Mouse (Mus musculus): Measurements from ENCODE around the gene Duox1.
A peak's percentile ranks its signal among the peaks of the same experiment; 100 is the strongest.

The Duox1 gene

DNA sequence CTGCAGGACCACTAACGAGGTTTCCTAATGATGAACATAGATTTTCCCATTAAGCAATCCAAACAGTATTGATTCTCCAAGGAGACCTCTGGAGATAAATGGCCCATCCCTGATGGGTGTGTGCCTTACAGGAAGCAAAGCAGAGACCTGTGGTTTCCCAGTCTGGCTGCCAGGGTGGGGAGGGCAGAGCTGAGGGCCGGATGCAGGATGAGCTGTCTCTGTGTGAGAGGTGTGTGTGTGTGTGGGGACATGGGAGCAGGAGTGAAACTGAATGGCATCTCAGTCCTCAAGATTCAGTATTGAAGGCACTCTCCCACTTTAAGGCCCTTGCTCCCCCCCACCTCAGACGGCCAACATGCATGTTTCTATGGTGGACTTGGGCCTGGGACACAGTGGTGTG is 40.7 kb downstream of the Duox1 start:
- no peak for DNase-seq

DNA sequence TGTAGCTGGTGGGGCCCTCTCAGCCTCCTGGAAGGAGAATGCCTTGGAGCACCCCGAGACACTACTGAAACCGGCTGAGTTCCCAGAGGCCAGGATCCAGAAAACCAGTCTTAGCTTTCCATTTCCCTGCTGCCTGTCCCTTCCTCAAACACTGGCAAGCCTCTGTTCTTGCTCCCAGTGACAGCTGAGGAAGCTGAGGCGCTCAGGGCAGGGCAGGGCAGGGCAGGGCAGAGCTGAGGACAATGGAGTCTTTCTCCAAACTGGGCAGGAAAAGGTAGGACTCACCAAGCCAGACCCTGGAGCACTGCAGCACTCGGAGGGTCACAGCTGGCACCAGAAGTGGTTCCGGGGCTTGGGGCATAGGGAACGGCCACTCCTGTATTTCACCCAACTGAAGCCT is 44.8 kb downstream of the Duox1 start:
- DNase-seq = no peak

DNA sequence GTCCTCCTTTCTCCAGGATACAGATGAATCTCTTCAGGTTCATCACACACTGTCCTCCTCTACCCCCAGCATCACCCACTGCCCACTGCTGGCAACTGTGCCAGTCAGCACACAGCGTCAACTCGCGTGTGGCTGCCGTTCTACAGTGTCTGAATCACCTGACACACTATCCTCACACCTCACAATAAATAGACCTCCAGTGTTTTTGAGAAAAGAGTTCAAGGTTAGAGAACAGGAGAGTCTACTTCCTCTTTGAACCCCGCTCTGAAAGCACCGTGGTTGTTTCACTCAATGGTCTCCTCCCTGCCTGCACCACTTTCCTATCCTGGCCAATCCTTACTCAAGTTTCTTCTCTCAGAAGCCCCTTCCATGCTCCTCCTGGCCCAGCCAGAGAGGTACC is 45.7 kb downstream of the Duox1 start:
- no peak for DNase-seq

DNA sequence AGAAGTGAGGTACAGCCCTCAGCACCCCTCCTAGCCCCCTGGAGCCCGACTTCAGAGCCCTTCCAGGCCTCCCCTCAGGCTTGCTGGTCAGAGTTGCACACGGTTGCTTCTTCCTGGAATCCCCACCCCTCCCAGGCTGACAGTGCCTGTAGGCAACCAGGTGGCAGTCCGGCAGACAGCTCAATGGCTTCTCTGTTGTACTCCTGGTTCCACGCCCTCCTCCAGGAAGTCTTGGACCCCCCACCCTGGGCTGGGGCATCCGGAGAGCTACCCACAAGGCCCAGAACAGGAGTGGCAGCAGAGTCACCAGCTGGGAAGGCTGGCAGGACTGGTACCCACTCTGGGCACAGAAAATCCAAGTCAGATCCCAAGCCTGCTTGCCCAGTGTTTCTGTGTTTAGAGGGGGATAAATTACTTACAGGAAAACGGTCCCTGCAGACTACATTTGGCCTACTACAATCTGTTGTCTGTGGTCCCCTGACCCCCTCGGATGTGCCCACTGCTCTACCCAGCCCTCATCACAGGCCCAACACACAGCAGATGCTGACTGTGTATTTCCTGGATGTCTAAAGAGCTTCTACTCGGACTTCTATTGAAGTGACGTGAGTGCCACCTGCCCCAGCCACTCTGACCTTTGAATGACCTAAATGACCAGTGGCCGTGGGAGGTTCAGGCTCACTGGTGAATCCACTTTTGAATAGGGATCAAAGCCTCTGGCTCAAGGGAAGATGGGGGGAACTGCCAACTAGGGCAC is 46.6 kb downstream of the Duox1 start:
- no peak for DNase-seq

DNA sequence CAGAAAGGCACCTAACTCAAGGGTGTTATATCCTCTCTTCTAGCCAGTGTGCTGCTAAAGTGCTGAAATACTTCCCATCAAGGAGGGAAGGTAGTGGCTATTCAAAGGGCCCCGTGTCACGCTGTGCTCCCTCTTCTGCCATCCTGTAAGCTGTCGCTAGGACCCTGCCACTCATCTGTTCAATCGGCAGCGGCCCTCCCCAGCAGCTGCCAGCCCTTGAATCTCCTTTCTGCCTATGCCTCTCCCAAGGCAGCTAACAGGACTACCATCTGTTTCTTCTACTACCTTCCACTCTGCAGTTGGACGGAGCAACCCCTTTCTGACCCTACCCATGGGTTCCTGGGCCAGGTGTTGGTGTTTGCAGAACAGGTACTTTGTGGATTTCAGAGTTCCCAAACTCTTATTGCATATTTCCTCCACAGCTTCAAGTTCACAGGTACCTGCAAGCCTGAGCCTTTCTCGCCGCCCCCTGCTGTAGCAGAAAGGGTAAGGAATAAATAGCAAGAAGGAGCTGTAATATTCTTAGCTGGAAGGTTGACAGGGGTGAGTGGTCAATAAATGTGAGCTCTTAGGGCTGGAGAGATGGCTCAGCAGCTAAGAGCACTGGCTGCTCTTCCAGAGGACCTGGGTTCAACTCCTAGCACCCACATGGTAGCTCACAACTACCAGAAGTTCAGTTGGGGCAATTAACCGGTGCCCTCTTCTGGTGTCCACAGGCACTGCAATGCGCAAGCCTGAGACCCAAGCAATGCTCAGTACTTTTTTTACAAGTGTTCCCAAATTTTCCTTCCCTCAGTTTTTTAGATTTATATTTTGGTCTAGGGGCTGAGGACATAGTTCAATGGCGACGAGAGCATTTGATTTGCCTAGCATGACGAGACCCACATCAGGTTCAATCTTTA is 47.4 kb downstream of the Duox1 start:
- no peak for DNase-seq

DNA sequence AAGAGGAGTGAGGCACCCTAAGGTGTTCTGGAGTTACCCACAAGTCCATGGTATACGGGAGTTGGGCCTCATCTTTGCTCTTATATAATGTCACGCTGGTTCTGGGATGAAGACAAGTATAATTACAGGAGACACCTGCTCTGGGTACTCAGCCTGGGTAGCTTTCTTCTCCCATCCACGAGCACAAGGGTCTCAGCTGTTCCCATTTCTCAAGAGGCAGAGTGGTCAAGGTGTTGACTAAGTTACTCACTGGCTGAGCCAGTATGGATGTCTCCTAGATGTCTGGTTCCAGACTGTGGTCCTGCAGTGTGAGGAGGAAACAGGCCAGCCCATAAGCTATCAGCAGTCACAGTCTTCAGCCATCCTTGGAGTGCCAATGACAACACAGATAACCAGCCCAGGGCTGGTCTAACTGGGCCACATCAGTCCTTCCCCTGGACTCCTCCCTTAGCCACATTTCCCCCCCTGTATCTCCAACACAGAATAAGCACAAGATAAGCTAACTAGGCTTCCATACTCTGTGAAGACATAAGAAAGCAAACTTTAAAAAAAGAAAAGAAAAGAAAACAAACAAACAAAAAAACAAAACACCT is 49.0 kb downstream of the Duox1 start:
- no peak for DNase-seq

DNA sequence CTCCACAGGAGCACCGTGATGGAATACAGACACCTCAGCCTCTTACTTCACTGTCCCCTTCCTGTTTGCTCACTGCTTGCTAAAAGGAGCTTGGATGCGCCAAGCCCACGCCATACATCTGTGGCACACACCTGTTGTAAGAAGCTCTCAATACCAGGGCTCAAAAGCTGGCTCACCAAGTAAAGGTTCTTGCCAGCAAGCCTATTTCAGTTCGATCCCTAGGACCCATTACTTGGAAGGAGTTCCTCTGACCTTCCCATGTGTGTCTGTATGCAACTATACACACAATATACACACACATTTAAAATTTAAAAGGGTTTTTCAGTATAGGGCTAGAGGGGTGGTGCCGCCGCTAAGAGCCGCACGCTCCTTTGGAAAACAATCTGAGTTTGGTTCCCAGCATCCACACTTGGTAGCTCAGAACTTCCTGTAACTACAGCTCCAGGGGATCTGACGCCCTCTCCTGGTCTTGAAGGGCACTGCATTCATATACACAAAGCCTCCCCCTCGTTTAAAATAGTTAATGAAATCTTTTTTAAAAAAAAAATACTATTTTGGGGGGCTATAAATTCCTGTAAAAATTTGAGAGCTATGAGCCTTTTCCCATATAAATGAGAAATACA is 49.9 kb downstream of the Duox1 start:
- no peak for DNase-seq

DNA sequence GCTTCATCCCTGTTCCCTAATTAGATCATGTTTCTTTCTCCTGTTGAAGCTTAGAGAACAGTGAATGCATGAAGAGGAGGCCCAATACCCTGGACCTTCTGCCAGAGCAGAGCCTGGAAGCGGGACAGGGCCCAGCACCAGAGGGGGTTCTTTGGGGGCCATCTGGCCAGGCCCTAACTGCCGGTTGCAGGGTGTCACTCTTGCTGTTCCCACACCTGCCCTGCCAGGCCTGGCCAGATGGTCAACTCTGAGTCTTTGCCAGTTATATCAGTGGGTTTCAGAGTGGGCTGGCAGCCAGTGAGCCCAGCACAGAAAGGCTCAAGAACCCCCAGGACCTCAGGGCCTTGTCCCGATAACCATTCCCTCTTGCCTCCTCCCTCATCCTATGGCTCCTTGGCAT is 50.6 kb downstream of the Duox1 start:
- DNase-seq = no peak

DNA sequence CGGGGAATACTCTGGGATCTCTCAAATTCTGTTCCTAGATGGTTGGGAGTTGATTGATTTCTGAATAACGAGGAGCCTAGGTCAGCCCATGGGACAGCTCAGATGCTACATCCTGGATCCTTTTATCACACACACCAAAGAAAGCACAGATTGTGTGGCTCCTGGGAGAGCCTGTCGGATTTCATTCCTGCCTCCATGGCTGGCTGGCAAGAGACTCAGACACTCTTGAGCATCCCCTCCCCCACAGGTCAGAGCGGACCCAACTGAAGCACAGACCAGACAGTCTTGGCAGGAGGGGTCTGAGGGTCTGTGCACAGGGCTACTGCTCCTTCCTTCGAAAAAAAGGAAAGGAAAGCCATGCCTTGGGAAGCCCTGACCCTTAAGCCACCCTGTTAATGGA is 51.2 kb downstream of the Duox1 start:
- DNase-seq = no peak

DNA sequence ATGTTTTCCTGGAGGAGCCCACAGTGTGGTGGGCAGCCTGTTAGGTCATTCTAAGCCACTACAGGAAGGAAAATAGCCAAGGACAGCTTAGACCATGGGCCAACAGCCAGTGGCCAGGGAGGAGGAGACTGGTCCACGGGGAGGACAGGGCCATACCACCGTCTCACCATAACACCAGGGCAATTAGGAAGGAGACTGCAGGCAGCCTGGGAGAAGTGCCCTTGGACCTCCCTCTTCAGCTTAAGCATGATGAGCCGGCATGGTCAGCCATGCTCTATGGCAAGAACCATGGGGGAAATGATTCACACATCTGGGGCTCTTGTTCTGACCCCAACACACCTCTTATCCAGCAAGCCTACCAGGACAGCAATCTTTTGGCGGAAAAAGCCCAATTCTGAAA is 51.7 kb downstream of the Duox1 start:
- DNase-seq = no peak

DNA sequence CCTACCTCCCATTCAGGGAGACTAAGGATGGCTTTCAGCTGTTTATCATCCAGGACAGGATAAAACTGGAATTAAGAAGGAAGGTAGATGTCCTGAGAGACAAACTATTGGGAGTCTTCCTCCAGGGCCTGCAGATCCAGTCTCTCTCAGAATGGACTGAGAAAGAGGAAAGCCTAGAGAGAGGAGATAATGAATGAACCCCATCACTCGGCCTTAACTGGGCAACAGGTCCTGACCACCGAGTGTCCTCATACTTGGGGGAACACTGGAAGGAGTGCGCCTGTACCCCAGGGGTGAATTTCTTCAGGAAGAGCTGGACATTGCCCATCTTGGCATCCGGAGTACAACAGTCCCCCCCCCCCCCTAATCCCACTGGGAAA is 52.2 kb downstream of the Duox1 start:
- DNase-seq = no peak

DNA sequence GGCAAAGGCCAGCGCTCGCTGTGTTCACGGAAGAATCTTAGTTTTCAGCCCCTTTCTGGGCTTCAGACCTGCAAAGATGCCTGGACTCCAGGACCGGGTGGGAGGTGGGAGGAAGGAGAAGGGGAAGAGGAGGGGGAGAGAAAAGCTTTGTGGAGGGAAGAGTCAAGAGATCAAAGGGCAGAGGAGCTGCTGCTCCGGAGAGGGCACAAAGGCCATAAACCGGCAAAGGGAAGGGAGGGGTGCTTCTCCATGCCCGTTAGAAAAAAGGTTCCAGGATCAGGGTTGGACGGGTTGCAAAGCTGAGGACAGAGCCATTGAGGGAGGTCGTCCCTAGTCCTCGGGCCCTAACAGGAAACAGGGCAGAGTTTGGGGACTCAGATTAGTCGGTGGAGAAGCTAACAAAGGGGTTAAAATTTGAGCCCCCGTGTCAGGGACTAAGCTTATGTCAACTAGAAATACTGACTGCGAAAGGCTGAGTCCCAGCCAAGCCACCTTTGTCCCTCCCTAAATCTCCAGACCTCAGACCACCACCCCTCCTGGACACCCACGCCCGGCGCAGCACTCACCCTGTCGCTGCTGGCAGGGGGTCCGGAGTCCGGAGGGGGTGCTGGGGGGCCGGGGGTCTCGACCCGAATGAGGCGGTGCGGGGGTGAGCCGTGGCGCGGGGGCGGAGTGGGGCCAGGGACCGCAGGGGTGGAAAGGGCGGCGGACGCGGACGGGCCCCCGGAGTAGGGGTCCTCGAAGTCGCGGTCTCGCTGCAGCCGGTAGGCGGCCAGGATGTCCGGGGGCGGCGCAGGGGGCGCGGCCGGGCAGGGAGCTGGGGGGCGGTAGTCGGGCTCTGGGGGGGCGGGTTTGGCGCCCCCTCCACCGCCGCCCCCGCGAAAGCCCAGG is 52.9 kb downstream of the Duox1 start:
- no peak for DNase-seq

DNA sequence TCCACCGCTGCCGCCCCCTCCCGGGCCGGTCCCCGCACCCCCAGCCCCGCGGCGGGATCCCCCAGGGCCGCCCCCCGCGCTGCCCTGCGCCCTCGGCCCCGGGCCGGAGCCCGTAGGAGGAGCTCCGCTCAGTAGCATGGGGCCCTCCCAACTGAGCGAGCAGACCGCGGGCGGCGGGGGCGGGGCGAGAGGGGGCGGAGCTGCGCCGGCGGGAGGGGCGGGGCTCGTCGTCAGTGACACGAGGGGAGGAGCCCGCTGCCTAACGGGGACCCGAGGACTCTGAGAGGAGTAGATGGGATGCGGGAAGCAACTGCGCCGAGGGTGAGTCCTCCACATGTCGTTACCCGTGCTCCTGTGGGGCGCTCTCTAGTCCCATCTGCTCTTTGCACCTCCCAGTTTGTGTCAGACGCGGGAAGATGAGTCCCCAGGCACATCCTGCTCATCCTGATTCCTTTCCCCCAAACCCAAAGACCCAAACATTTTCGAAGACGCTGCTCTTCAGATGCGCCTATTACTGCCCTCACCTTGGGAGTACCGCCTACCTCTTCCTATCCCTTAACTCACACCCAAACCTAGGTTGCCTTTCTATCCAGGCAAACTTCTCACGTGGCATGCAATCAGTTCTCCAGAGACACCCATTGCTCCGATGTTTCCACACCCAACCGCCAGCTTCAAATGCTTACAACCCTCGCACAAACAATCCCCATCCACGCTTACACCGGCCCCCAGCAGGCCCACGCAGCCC is 53.7 kb downstream of the Duox1 start, which contains the start of gene Shf:
Gene Shf, minus strand, starts transcription at position 168 of the 745 bp plus-strand sequence.
- DNase-seq = peak; percentile 82 to 85

DNA sequence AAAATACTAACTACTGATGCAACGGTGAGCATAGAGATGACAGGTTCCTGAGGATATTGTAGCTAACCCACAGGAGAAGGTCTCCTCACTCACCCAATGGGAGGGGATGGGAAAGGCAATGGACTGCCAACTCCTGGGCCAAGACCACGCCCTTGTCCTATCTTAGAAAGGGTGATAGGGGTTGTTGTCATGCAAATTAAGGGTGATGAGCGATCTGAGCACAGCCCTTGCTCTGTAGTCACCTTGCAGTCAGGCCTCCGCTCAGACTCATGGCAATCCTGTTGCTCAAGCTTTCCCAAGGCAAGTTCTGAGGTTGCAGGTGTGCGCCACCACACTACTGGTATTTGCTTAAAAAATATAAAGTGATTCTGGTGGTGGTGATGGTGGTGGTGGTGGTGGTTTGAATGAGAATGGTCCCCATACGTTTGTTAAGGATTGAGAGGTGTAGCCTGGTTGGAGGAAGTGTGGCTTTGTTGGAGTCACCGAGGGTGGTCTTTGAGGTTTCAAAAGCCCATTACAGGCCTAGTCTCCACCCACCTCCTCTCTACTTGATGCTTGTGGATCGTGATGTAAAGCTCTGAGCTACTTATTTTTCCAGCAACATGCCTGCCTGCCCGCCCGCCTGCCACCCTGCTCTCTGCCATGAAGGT is 54.8 kb downstream of the Duox1 start:
- no peak for DNase-seq

DNA sequence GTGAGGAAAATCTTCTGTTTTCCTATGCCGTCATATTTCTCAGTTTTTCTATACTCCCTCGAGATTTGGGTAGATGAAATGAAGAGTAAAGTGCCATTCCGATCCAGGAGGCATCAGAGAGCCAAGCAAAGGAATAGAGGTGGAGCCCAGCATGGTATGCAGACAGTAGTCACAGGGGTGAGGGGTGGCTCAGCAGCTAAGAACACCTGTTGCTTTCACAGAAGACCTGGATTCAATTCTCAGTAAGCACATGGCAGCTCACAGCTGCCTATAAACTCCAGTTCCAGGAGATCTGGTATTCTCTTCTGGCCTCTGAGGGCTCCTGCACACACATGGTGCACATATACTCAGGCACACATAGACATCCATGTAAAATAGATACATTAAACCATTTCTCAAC is 56.6 kb downstream of the Duox1 start:
- no peak for DNase-seq

DNA sequence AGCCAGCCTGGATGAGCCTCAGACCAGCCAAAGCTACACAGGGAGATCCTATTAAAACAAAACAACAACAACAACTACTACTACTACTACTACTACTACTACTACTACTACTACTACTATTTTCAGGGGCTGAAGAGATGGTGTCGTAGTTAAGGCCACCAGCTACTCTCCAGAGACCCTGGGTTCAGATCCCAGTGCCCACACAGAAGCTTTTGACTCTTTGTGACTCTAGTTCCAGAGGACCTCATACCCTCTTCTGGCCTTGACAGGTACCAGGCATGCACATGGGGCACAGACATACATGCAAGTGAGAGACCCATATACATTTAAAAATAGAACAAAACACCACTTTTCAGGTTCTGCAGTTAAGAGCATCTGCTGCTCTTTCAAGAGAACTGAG is 57.1 kb downstream of the Duox1 start:
- DNase-seq = no peak

DNA sequence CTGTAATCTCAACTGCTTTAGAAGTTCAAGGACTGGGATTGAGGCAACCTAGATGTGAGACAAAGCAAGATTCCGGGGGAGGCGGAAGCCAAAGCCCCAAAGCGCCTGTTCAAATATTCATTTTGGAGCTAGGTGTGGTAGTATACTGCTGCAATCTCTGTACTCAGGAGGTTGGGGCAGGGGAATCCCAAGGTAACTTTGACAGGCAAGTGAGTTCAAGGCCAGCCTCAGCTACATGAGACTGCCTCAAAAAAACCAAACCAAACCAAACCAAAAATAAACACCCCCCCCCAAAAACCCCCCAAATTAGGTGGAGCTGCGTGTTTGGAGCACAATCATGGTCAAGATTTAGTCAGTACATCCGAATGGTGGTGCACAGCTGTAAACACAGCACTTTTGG is 58.5 kb downstream of the Duox1 start:
- no peak for DNase-seq

DNA sequence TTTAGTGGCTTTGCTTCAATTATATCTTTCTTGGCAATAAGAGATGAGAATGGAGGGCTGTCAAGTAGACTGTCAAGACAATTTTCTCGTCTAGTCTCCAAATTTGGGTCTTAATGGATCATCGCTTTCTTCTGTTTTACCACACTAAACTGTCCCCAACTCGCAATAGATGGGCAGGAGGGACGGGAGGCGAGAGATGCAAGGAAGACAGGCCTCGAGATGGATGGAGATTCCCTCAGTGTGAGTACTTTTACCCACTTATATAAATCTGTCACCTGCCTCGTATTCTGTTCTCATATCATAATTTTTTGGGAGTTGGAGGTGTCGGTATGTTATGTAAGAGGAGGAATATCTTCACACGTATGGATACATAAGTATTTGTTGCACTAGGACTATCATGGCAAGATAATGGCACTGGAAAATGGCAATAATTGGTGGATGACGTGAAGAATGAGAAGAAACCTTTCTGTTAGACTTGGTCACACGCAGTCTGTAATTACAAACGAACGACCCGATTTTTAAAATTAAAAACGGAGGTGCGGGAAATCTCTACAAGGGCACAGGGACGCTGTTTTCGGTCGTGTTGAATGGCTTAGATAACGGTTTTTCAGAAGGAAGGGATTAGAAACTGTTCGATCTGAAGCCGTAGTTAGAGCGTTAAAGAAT is 59.3 kb downstream of the Duox1 start:
- DNase-seq = no peak

DNA sequence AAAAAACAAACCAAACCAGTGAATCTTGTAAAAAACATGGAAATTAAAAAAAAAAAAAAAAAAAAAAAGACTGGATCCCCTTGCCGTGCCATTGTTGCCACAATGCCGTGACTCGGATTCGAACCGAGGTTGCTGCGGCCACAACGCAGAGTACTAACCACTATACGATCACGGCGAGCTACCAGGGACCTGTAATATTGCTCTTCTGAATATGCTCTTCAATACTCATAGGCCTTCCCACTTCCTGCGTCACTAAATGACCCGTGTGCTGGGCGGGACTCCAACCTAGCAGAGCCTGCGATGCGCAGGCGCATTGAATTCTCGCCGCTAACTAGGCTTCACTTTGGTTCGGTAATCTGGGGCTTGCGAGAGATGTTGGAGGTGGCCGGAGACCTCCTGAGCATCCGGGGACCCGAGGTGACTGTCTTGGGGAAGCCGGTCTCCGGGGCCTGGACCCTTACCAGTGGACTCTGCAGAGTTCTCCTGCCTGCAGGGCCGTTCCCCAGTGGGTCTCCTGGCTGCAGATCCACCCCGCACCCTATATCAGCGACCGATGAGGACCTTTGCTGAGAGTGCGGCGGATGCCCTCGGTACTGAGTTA is 60.0 kb downstream of the Duox1 start:
- DNase-seq = peak; percentile 87 to 88

DNA sequence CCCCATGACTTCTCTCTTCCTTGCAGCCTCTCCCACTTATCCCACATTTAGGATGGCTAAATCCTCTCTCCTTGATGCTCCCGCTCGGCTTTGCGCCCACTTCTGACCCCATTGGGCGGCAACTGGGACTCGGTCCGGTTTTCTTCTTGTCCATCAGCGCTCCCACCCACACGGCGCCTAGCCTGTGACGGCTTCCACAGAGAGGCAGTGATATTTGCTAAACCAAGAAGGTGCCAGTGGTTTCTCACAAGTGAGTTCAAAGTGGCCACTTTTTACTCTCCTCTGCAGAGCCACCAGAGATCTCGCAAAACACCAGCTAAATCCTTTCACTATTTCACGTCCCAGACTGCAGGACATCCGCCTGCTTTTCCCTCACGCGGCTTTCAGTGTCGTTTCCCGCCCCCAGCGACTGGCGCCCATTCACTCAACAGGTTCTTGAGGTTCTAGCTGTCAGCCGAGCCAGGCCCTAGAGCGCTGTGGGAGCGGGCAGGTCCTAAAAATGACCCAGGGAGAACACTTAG is 60.6 kb downstream of the Duox1 start:
- peak; percentile 29 to 50 for DNase-seq
